Mouse (Mus musculus): ENCODE results near the gene Sfxn5. TPM values are rescaled to one million over a fixed set of nuclear protein-coding genes. Genes with fewer than 3 reads are reported as not detected.

Gene Sfxn5
- total and polyA plus RNA-seq, 2 experiments from 2014 or later = 108 to 151 TPM

DNA sequence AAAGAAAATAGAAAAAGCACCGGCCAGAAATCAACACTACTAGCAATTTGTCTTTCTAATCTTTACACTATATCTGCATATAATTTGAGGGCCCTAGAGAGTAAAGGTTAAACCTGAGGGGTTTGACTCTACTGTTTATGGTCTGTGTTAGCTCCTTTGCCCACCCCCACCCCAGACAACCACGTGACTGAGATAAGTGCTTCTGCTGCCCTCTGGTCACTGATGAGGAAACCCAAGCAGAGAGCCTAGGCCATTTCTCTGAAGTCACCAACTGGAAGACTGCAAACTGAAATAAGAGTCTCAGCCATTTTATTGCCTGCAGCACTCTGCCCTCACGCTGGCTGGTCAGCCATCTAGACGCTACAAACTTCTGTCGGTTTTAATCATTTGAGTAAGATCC, 44.7 kb upstream of the Sfxn5 start:
- TF ChIP-seq CTCF (IDR thresholded peaks at IDR 0.05; ENCODE audit: low read depth) = no peak
- no peak for ATAC-seq

DNA sequence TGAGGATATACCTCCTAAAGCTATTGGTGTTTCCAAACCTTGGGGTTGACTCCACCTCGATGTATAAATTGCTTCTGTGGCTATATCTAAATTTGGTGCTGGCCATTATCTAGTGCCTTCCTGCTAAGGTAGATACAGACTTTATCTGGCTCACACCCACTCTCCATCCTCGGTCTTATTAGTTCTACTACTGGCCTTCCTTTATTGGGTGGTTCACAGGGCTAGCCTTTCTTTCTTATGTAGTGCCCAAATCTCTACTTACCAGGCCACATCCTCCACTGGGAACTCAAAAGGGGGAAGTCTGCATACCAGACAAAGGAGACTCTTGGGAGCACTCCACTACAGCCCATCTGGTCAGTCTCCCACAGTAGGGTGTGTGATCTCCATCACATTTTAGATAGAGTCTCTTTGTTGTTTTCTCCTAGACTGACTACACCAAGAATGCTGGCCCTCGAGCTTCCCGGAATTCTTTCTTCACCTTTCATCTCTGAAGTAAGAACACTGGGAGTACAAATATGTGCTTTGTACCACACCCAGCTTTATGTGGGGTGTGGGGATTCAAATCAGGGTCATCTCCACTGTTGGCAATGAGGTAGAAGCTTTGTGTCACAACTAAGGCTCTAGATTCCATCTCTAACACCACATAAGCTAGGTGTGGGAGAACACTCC, 44.0 kb upstream of the Sfxn5 start:
- ATAC-seq = no peak
- TF ChIP-seq CTCF (IDR thresholded peaks at IDR 0.05; ENCODE audit: low read depth) = no peak
- H3K4me1 ChIP-seq (ENCODE audit: insufficient read depth, low read length) = peaks cover 15% of the 10 kb centered on the region
- H3K36me3 ChIP-seq (ENCODE audit: insufficient read depth, low read length) = no peaks in the 10 kb centered on the region
- H3K27ac ChIP-seq = no peak overlapping the region
- no peaks in the 10 kb centered on the region for H3K9me3 ChIP-seq (ENCODE audit: low read length)
- no peak overlapping the region for H3K4me2 ChIP-seq (ENCODE audit: low read depth, low read length)
- H3K9ac ChIP-seq (replicated peaks; ENCODE audit: low read length) = no peak overlapping the region
- no peak overlapping the region for H3K4me3 ChIP-seq (ENCODE audit: low read length)
- 70% methylated on average over 4 of the region's 4 CpGs for WGBS
- no peak for DNase-seq (ENCODE audit: low spot score)
- H3K27me3 ChIP-seq (ENCODE audit: insufficient read depth, low read length) = no peaks in the 10 kb centered on the region

More for the DNA sequence above, 44.7 kb upstream of the Sfxn5 start:
- Histone ChIP-seq H3K27ac (no peak overlapping the region), H3K4me3 (ENCODE audit: low read length) (no peak overlapping the region), H3K9me3 (ENCODE audit: low read length) (no peaks in the 10 kb centered on the region), H3K4me2 (ENCODE audit: low read depth, low read length) (no peak overlapping the region), H3K36me3 (ENCODE audit: insufficient read depth, low read length) (no peaks in the 10 kb centered on the region), H3K9ac (replicated peaks; ENCODE audit: low read length) (no peak overlapping the region), H3K4me1 (ENCODE audit: insufficient read depth, low read length) (peaks cover 8% of the 10 kb centered on the region), H3K27me3 (ENCODE audit: insufficient read depth, low read length) (no peaks in the 10 kb centered on the region)
- 63% methylated on average over 5 of the region's 5 CpGs for WGBS
- DNase-seq (ENCODE audit: low spot score) = no peak

DNA sequence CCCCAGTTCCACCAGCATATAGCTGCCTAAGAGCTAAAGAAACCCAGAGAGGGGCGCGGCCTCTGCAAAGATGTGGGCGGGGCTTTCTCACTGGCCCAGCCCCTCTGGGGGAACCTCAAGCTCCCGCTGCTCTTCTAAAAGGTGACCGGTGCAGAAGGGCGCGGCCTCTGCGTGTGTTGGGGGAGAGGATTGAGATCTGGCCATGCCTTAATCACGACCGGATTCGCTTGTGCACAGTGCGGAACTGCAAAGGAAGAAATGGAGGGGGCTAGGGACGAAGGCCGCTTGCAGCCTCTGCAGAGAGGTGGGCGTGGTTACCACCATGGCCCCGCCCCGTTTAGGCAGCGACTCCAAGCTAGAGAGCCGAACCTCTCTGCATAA, 41.5 kb upstream of the Sfxn5 start:
- peak; percentile 97 for ATAC-seq
- Histone ChIP-seq H3K9ac (replicated peaks; ENCODE audit: low read length) (peak overlapping the region; percentile 93), H3K4me2 (ENCODE audit: low read depth, low read length) (peak overlapping the region; percentile 82), H3K4me1 (ENCODE audit: insufficient read depth, low read length) (peaks cover 25% of the 10 kb centered on the region), H3K27me3 (ENCODE audit: insufficient read depth, low read length) (no peaks in the 10 kb centered on the region), H3K27ac (peak overlapping the region; percentile 89), H3K4me3 (ENCODE audit: low read length) (peak overlapping the region; percentile 80), H3K36me3 (ENCODE audit: insufficient read depth, low read length) (no peaks in the 10 kb centered on the region), H3K9me3 (ENCODE audit: low read length) (no peaks in the 10 kb centered on the region)
- WGBS = under 1% methylated on average over 19 of the region's 19 CpGs
- DNase-seq (ENCODE audit: low spot score) = peak; percentile 97
- TF ChIP-seq CTCF (IDR thresholded peaks at IDR 0.05; ENCODE audit: low read depth) = no peak

DNA sequence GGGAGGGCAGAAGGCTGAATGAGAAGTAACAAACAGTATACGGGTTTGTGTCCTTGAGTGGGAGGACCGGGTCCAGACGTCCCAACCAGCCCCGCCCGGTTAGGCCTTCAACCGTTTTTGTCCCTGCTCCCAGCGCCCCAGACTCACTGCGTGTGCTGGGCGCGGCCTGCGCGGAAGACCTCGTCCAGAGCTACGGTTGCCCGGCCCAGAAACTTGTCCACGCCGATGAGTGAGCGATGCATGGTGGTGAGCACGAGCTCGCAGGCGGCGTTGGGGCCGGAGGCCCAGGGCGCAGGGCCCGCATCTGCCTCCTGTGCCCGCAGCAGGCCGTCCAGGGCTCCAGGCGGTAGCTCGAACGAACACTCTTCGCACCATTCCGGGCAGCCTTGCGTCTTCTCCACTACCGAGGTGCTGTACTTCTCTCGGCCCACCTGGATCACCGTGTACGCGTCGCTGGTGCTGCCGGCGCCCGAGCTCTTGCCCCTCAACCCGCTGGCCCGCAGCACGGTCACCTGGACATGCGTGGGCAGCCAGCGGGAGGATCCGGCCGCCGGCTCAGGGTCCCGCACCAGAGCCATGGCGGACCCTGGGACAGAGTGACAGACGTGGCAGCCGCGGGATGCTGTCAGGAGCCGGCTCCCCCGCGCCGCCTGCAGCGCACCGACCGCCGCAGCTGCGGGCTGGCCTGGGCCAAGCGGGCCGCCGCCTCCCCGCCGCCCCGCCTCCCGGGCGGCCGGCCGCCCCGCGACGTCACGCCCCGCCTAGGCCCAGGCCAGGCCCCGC, 40.9 kb upstream of the Sfxn5 start, which contains the start of gene Rab11fip5:
Gene Rab11fip5 (minus strand): TSS at position 684 of the 783 bp plus-strand sequence.
- Histone ChIP-seq H3K36me3 (ENCODE audit: insufficient read depth, low read length) (no peaks in the 10 kb centered on the region), H3K27me3 (ENCODE audit: insufficient read depth, low read length) (no peaks in the 10 kb centered on the region), H3K4me1 (ENCODE audit: insufficient read depth, low read length) (peaks cover 30% of the 10 kb centered on the region), H3K4me3 (ENCODE audit: low read length) (peak within 1 kb of the TSS; percentile 80), H3K9ac (replicated peaks; ENCODE audit: low read length) (peak within 1 kb of the TSS; percentile 93), H3K4me2 (ENCODE audit: low read depth, low read length) (peak within 1 kb of the TSS; percentile 82), H3K27ac (peak within 1 kb of the TSS; percentile 89), H3K9me3 (ENCODE audit: low read length) (no peaks in the 10 kb centered on the region)
- WGBS = 1% methylated on average over 71 of the region's 80 CpGs
- DNase-seq (ENCODE audit: low spot score) (peak; percentile 42), ATAC-seq (peak; percentile 21)
- no peak for TF ChIP-seq CTCF (IDR thresholded peaks at IDR 0.05; ENCODE audit: low read depth)

DNA sequence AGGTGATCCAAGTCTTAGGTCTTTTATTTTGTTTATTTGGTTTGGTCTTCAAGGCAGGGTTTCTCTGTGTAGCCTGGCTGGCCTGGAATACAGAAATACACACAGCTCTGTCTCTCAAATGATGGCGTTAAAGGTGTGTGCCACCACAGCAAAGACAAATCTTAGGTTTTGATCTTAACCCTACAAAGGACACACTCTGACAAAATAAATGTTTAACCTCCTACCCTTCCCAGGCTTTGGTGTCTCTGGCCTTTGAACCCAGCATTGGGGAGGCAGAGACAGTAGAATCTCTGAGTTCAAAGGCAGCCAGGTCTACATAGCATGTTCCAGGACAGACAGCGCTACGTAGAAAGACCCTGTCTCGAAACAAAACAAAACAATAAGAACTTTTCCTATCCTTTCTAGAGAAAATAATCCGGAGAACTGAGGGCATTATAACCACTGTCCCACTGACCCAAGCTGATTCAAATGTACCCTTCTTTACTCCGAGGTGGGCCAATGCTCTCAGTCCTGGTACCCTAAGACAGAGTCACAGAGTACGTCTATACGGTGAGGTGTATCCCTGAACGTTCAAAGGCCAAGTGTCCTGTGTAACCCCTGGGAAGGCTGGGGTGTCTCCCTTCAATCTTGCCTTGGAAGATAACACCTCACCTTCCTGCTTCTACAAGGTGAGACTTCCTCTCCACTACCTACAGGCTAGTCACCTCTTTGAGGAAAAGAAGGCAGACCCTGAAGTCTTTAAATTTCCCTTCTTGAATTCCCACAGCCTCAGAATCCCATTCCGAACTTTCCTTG, 40.0 kb upstream of the Sfxn5 start:
- TF ChIP-seq CTCF (IDR thresholded peaks at IDR 0.05; ENCODE audit: low read depth) = no peak
- H3K36me3 ChIP-seq (ENCODE audit: insufficient read depth, low read length) = no peaks in the 10 kb centered on the region
- peaks cover 35% of the 10 kb centered on the region for H3K4me1 ChIP-seq (ENCODE audit: insufficient read depth, low read length)
- H3K27me3 ChIP-seq (ENCODE audit: insufficient read depth, low read length) = no peaks in the 10 kb centered on the region
- H3K27ac ChIP-seq = no peak overlapping the region
- H3K9ac ChIP-seq (replicated peaks; ENCODE audit: low read length) = peak overlapping the region; percentile 93
- H3K4me3 ChIP-seq (ENCODE audit: low read length) = peak overlapping the region; percentile 80
- ATAC-seq = no peak
- 83% methylated on average over 10 of the region's 10 CpGs for WGBS
- DNase-seq (ENCODE audit: low spot score) = no peak
- H3K9me3 ChIP-seq (ENCODE audit: low read length) = no peaks in the 10 kb centered on the region
- H3K4me2 ChIP-seq (ENCODE audit: low read depth, low read length) = peak overlapping the region; percentile 82

DNA sequence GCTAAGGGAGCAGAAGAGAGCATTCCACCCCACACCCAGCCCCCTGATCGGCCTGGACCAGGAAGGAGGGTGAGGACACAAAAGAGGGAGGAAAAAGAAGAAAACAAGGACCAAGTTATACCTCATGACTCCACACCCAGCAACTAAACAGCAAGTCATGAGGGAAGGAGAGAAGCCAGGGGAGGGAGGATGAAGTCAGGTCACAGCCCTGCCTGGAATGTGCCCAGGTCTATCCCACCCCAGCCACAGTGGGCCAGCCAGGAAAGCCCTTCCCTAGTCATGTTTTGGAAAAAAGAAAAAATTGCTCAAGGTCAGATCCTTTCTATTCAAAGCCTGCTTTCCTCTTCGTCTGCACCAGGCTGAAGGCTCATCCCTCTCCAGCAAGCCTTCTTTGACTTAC, 39.3 kb upstream of the Sfxn5 start:
- no peaks in the 10 kb centered on the region for H3K27me3 ChIP-seq (ENCODE audit: insufficient read depth, low read length)
- TF ChIP-seq CTCF (IDR thresholded peaks at IDR 0.05; ENCODE audit: low read depth) = no peak
- peak overlapping the region; percentile 80 for H3K4me3 ChIP-seq (ENCODE audit: low read length)
- peak overlapping the region; percentile 93; the same call in 1 of the 2 replicates for H3K9ac ChIP-seq (replicated peaks; ENCODE audit: low read length)
- H3K4me1 ChIP-seq (ENCODE audit: insufficient read depth, low read length) = peaks cover 35% of the 10 kb centered on the region
- DNase-seq (ENCODE audit: low spot score) = no peak
- H3K36me3 ChIP-seq (ENCODE audit: insufficient read depth, low read length) = no peaks in the 10 kb centered on the region
- H3K27ac ChIP-seq = no peak overlapping the region
- no peaks in the 10 kb centered on the region for H3K9me3 ChIP-seq (ENCODE audit: low read length)
- WGBS = 69% methylated on average over 2 of the region's 2 CpGs
- peak overlapping the region; percentile 82 for H3K4me2 ChIP-seq (ENCODE audit: low read depth, low read length)
- no peak for ATAC-seq

All from hindbrain, postnatal 0 days (tissue).